Mouse (Mus musculus) neural tube, embryonic 14.5 days (tissue): Measurements from ENCODE around the gene Pip5k1b. TPM values are rescaled to one million over a fixed set of nuclear protein-coding genes. Genes with fewer than 3 reads are reported as not detected.

Experiments
- ATAC-seq: fragments of 200-750 bp; cut with Nextera tagmentation; 2 replicates; pipeline ENCODE4 v1.8.0; 2017; ENCODE audit warnings: low read depth, mild to moderate bottlenecking, moderate TSS enrichment, moderate library complexity
- H3K27ac ChIP-seq: fragments of 300-500 bp; sonication (generic); 2 replicates; pipeline ENCODE4 v1.5.1; 2014; ENCODE audit warnings: low read depth, mild to moderate bottlenecking, control low read depth, low read length, moderate library complexity, mixed read lengths
- H3K27me3 ChIP-seq: fragments of 300-500 bp; sonication (generic); 2 replicates; pipeline ENCODE4 v1.6.1; 2014; ENCODE audit warnings: low read length; ENCODE audit not compliant: control insufficient read depth, insufficient read depth
- H3K36me3 ChIP-seq: fragments of 300-500 bp; sonication (generic); 2 replicates; pipeline ENCODE4 v1.6.1; 2014; ENCODE audit warnings: low read length, mixed read lengths; ENCODE audit not compliant: control insufficient read depth, insufficient read depth
- H3K4me1 ChIP-seq: fragments of 300-500 bp; sonication (generic); 2 replicates; pipeline ENCODE4 v1.6.1; 2014; ENCODE audit warnings: low read length; ENCODE audit not compliant: control insufficient read depth, insufficient read depth
- H3K4me2 ChIP-seq: fragments of 300-500 bp; sonication (generic); 2 replicates; pipeline ENCODE4 v1.6.1; 2014; ENCODE audit warnings: mild to moderate bottlenecking, low read depth, low read length, control low read depth
- H3K4me3 ChIP-seq: fragments of 300-500 bp; sonication (generic); 2 replicates; pipeline ENCODE4 v1.5.1; 2014; ENCODE audit warnings: low read depth, low read length, control low read depth, mixed read lengths
- H3K9ac ChIP-seq: fragments of 300-500 bp; sonication (generic); replicated peaks from 2 replicates; pipeline ENCODE4 v1.6.1; 2014; ENCODE audit warnings: low read depth, mild to moderate bottlenecking, control low read depth, low read length, mixed read lengths
- H3K9me3 ChIP-seq: fragments of 300-500 bp; sonication (generic); 2 replicates; pipeline ENCODE4 v1.6.1; 2016; ENCODE audit warnings: low read length; ENCODE audit not compliant: control insufficient read depth
- WGBS: fragments of 180-500 bp; shearing (Covaris S2); extraction: QIAGEN DNeasy Blood & Tissue Kit; methylation state at CpG from one replicate; pipeline ENCODE4 v1.1.7; 2014; 5-methylcytosine and 5-hydroxymethylcytosine counted together
- polyA plus RNA-seq: library from polyadenylated mRNA; unstranded; fragments of >200 nt; fragmentation: Nextera tagmentation; extraction: Ambion mirVana; gene quantifications from 2 replicates; pipeline ENCODE4 v1.2.1, GENCODE M21; 2014

The Pip5k1b gene
- polyA plus RNA-seq, 1 experiment from 2014 or later: 2.1 TPM

DNA sequence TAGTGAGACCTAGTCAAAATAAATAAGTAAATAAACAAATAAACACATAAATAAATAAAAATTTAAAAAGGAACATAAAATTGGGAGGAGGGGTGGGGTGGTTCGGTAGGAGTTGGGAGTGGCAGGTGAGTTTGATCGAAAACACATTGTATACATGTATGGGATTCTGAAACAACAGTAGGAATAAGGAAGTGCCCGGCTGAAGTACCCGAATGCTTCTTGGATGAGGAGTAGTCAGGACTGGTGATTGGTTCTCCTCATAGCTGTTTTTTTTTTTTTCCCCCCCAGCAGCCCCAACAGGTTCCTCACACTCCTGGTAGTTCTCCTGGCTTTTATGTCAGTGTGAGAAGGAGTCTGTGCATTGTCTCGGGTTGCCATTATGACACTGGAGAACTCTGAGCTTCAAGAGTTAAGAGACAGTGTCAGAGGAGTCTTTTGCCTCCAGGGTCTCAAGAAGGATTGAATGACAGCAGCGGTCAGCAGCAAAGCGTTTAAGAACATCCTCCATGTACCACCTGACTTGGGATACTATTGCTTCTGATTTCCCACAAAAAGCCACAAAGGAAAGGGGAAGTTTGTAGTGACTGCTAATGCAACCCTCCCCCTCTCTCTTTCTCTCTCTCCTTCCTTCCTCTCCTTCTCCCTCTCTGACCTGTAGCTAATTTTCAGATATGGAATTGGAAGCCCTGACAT lies 274.2 kb downstream of the Pip5k1b start:
- Histone ChIP-seq H3K27ac (no peak overlapping the region), H3K36me3 (no peaks in the 10 kb centered on the region), H3K27me3 (no peaks in the 10 kb centered on the region), H3K4me2 (peak overlapping the region; percentile 54; the same call in 1 of the 2 replicates), H3K4me1 (no peaks in the 10 kb centered on the region), H3K4me3 (no peak overlapping the region), H3K9ac (no peak overlapping the region), H3K9me3 (no peaks in the 10 kb centered on the region)
- ATAC-seq: no peak
- 68% methylated on average over 7 of the region's 7 CpGs for WGBS

DNA sequence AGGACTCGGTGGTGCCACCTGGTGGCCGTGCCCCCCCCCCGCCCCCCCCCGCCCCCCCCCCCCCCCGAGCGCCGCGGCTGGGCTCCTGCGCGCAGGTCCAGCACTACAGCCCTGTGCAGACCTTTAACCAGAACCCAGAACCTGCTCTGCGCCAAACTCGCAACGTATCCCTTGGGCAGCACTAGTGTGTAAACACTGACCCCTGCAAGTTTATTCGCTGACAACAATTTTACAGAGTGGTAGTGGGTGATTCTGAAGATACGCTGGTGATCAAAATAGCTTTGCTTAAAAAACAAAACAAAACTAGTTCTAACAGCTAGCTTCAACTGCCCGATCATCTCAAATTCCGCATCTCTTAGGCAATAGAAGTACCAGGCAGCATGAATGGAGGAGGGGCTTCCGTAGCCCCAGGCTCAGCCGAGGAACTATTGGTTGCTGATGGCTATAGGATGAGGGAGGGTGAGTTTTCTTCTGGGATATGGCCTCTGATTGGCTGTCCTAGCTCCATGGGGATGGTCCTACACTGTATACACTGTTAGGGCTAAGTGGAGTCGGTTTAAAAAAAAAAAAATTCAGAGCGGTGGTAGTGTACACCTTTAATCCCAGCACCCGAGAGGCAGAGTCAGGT lies 275.0 kb downstream of the Pip5k1b start, which contains the start of gene Fxn:
Gene Fxn, minus strand, starts transcription at position 5 of the 628 bp plus-strand sequence.
- peak within 1 kb of the TSS; percentile 69 for H3K9ac ChIP-seq
- no peaks in the 10 kb centered on the region for H3K27me3 ChIP-seq
- ATAC-seq: peak; percentile 95
- no peaks in the 10 kb centered on the region for H3K36me3 ChIP-seq
- H3K9me3 ChIP-seq: no peaks in the 10 kb centered on the region
- H3K4me1 ChIP-seq: no peaks in the 10 kb centered on the region
- peak within 1 kb of the TSS; percentile 54 for H3K4me2 ChIP-seq
- peak within 1 kb of the TSS; percentile 72 for H3K27ac ChIP-seq
- H3K4me3 ChIP-seq: peak within 1 kb of the TSS; percentile 63
- WGBS: 0% methylated on average over 15 of the region's 22 CpGs

DNA sequence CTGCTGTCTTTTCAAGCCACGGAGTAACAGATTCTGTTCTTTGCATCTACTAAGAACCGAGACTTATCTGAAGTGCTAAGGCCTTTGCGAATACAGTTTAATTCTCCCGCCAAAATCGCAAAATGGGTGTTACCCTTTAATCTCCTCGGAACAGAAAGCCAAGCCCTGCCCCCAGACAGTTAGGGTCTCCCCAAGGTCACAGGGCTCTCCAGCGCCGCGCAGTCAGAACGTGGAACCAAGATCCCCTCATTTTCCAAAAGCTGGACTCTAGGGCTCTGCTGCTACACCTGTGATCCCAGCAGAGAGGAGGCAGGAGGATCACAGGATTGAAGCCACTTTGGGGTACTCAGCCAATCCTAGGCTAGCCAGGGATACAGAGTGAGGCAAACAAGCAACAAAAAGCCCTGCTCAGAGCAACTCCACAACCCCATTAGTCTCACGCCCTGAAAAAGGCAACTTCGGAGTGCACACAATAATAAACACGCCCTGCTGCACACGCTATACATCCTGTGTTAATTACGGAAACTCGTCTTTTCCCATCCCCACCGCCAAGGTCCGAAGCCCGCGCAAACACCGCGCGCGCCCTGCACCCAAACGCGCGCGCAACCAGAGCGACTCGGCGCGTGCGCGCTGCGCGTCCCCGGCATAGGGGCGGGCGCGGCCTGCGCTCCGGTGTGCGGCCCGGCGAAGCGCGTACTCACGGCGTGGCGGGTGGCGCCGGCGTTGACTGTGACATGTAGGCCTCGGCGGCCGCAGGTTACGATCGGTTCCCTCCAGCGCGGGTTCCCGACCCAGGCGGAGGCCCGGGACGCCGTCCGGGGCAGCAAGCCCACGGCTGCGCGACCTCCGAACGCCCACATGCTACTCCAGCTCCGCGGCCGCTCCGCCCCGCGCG lies 275.7 kb downstream of the Pip5k1b start:
- peak overlapping the region; percentile 54 for H3K4me2 ChIP-seq
- H3K27me3 ChIP-seq: no peaks in the 10 kb centered on the region
- peak overlapping the region; percentile 63 for H3K4me3 ChIP-seq
- peak overlapping the region; percentile 72 for H3K27ac ChIP-seq
- peak; percentile 66 for ATAC-seq
- H3K9me3 ChIP-seq: no peaks in the 10 kb centered on the region
- H3K36me3 ChIP-seq: no peaks in the 10 kb centered on the region
- WGBS: under 1% methylated on average over 70 of the region's 78 CpGs
- H3K9ac ChIP-seq: peak overlapping the region; percentile 69
- H3K4me1 ChIP-seq: no peaks in the 10 kb centered on the region

DNA sequence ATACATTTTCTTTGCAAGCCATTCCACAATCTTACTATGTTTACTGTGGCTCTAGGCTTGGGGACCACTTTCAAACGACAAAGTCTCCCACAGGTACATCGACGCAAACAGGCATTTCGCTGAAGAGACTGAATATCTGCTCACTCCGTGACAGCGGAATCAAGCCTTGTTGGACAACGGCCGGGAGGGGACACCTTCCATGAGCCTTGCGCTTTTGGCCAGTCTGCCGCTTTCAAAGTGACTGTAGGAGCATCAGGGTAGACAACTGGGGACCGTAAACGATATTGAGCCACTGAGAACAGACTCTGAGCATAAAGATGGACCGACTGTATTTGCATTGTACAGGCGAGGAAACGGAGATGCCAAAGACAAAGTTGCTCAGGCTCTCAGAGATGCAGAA lies 276.8 kb downstream of the Pip5k1b start:
- peak overlapping the region; percentile 54; the same call in 1 of the 2 replicates for H3K4me2 ChIP-seq
- no peak overlapping the region for H3K9ac ChIP-seq

DNA sequence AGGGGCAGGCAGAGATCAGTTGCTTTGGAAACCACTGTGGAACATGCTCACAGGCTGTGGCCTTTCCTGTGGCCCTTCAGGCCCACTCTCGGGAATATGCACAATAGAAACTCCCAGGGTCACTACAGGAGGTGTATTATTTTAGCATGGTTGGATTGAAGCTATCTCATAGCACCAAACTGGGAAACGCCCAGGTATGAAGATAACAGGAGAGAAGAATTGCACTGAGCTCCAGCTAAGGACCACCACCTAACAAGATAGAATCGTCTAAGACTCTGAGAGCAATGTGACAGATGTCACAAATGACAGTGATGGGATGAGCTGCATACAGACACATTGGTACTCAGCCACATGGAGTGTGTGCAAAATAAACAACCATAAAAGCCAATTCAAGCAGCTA lies 281.4 kb downstream of the Pip5k1b start:
- no peak overlapping the region for H3K4me3 ChIP-seq
- WGBS: 70% methylated on average over 3 of the region's 3 CpGs

More for the DNA sequence above, 276.8 kb downstream of the Pip5k1b start:
- Histone ChIP-seq H3K36me3 (no peaks in the 10 kb centered on the region), H3K4me3 (no peak overlapping the region), H3K27me3 (no peaks in the 10 kb centered on the region), H3K9me3 (no peaks in the 10 kb centered on the region), H3K4me1 (no peaks in the 10 kb centered on the region), H3K27ac (no peak overlapping the region)
- no peak for ATAC-seq
- WGBS: 83% methylated on average over 15 of the region's 15 CpGs

DNA sequence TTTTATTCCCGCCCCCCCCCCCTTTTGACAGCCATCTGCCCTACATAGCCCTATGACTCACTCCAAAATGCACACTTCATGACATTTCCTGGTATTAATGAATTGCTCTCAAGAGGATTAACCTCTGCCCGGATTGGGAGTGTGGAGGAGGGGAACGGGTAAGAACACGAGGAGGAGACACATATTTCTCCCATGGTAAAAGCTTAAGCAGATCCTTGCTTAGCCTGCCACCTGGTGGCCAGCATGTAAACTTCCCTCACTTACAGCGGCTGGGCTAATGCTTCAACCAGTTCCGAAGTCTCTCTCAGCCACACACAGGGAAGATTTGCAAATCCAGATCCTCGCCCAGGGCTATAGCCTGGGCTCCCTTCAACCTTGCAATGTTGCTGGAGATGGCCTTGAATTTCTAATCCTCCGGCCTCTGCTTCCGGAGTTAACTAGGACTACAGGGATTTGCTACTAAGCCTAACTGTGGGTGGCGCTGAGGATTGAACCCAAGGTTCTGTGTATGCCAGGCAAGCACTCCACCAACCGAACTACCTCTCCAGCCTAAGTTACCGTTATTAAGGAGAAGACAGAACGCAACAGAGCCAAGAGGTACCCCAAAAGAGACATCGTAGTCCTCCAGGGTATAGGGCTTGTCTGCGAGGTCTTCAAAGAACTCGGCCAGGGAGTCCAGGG lies 283.8 kb downstream of the Pip5k1b start:
- Histone ChIP-seq H3K4me2 (peak overlapping the region; percentile 23; the same call in 1 of the 2 replicates), H3K4me3 (no peak overlapping the region), H3K36me3 (no peaks in the 10 kb centered on the region), H3K27me3 (no peaks in the 10 kb centered on the region), H3K9me3 (no peaks in the 10 kb centered on the region), H3K27ac (no peak overlapping the region), H3K9ac (no peak overlapping the region), H3K4me1 (no peaks in the 10 kb centered on the region)
- WGBS: 45% methylated on average over 16 of the region's 16 CpGs
- peak; percentile 85 for ATAC-seq

More for the DNA sequence above, 281.4 kb downstream of the Pip5k1b start:
- H3K27me3 ChIP-seq: no peaks in the 10 kb centered on the region
- H3K36me3 ChIP-seq: no peaks in the 10 kb centered on the region
- H3K27ac ChIP-seq: no peak overlapping the region
- no peak overlapping the region for H3K9ac ChIP-seq
- H3K4me2 ChIP-seq: no peak overlapping the region
- no peaks in the 10 kb centered on the region for H3K9me3 ChIP-seq
- ATAC-seq: no peak
- no peaks in the 10 kb centered on the region for H3K4me1 ChIP-seq

DNA sequence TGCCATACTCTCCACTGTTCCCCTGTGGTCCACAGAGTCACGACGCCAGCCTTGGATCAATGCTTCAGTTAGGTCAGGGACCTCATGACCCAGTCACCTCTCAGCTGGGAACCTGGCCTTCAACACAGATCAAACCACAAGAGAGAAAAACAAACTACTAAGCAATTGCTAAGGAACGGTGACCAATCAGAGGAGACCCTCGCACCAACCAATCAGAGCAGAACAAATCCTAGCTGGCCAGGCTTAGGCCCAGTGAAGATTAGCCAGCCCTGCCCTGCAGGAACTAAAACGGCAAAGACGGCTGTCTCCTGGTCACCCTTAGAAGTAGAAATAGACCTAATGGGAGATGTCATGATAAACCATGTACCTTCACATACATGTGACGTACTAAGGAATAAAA lies 284.3 kb downstream of the Pip5k1b start:
- H3K27me3 ChIP-seq: no peaks in the 10 kb centered on the region
- ATAC-seq: peak; percentile 72
- 44% methylated on average over 7 of the region's 7 CpGs for whole genome bisulfite sequencing
- no peaks in the 10 kb centered on the region for H3K9me3 ChIP-seq
- no peaks in the 10 kb centered on the region for H3K4me1 ChIP-seq
- H3K4me2 ChIP-seq: peak overlapping the region; percentile 23; the same call in 1 of the 2 replicates
- no peak overlapping the region for H3K9ac ChIP-seq
- H3K4me3 ChIP-seq: no peak overlapping the region
- H3K36me3 ChIP-seq: no peaks in the 10 kb centered on the region
- no peak overlapping the region for H3K27ac ChIP-seq

DNA sequence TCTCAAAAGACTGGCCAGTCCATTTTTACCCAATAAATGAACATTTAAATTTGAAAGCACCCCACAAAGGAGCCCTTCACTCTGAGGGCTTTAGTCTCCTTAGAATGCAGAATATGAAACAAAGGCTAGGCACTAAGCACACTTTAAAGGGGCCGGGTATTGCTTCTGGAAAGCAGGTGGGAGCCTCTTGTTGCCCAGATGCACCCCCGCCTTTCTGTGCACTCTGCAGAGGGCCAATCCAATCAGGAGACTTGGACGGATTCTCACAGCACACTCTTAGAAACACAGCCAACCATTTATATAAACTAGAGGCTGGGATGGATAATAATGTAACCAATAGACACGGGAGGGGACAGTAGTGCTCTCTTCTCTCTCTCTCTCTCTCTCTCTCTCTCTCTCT lies 287.1 kb downstream of the Pip5k1b start:
- no peak for ATAC-seq
- Histone ChIP-seq H3K4me1 (no peaks in the 10 kb centered on the region), H3K4me3 (no peak overlapping the region), H3K27ac (no peak overlapping the region), H3K9me3 (no peaks in the 10 kb centered on the region), H3K27me3 (no peaks in the 10 kb centered on the region), H3K9ac (no peak overlapping the region), H3K4me2 (no peak overlapping the region), H3K36me3 (no peaks in the 10 kb centered on the region)
- WGBS: 36% methylated on average over 4 of the region's 4 CpGs
